Mouse (Mus musculus) gastrocnemius, postnatal 36 days (tissue): ENCODE measurements around the gene Triobp. TPM values are rescaled to one million over a fixed set of nuclear protein-coding genes. Genes with fewer than 3 reads are reported as not detected.

Source experiments
- DNase-seq, 2 experiments: peaks; one replicate each; pipeline ENCODE4 v3.0.0; 2022
- intact Hi-C: fragments of 180-260 bp; cut with DNase I; formaldehyde crosslinking; loops from one replicate; pipeline ENCODE4 v1.15.1; 2025
- total RNA-seq, 2 experiments: library from RNA; stranded (reverse); gene quantifications; 2 replicates each; pipeline ENCODE4 v1.2.3; 2021

The Triobp gene
- total RNA-seq, 2 experiments from 2014 or later: 35.6 to 42.3 TPM

- intact Hi-C loops: no loop called here
- DNase-seq: no peak
These were observed 23.9 kb upstream of the Triobp start for GRCm38 (mm10) chr15:78923585-78923984.

GRCm38 (mm10) chr15:78925129-78925528 lies 22.4 kb upstream of the Triobp start:
- DNase-seq: no peak
- intact Hi-C loops: no loop called here

- peak; percentile 92 to 94 for DNase-seq
- intact Hi-C loops: no loop called here
These were observed 21.3 kb upstream of the Triobp start, which contains the start of gene Lgals1 for GRCm38 (mm10) chr15:78926021-78926919. TSS of gene Lgals1 (plus strand) at chr15:78926725.

GRCm38 (mm10) chr15:78927021-78927787 lies 20.3 kb upstream of the Triobp start:
- intact Hi-C loops: no loop called here
- peak in 1 of 2 experiments; percentile 32 for DNase-seq

- peak; percentile 55 to 69 for DNase-seq
- intact Hi-C loops: no loop called here
These were observed 19.6 kb upstream of the Triobp start for GRCm38 (mm10) chr15:78927788-78928457.

- intact Hi-C loops: no loop called here
- no peak for DNase-seq
These were observed 19.0 kb upstream of the Triobp start for GRCm38 (mm10) chr15:78928539-78928938.

- DNase-seq: no peak
- intact Hi-C loops: no loop called here
These were observed 17.3 kb upstream of the Triobp start for GRCm38 (mm10) chr15:78930192-78930706.

- intact Hi-C loops: loop anchor here (1.0 kb wide), 1 partner anchor 16 kb away; no protein-coding TSS in a partner anchor
- no peak for DNase-seq
These were observed 16.6 kb upstream of the Triobp start for GRCm38 (mm10) chr15:78930801-78931426.

GRCm38 (mm10) chr15:78931577-78931976 lies 15.9 kb upstream of the Triobp start:
- intact Hi-C loops: loop anchor here (1.0 kb wide), 1 partner anchor 16 kb away; no protein-coding TSS in a partner anchor
- DNase-seq: no peak

GRCm38 (mm10) chr15:78934784-78935320 lies 12.7 kb upstream of the Triobp start, which contains the start of gene Nol12:
TSS of gene Nol12 (plus strand) at chr15:78934933.
- peak; percentile 75 to 85 for DNase-seq
- intact Hi-C loops: no loop called here

GRCm38 (mm10) chr15:78936403-78936802 lies 11.1 kb upstream of the Triobp start:
- intact Hi-C loops: no loop called here
- peak in 1 of 2 experiments; percentile 3 for DNase-seq

- intact Hi-C loops: no loop called here
- no peak for DNase-seq
These were observed 10.2 kb upstream of the Triobp start for GRCm38 (mm10) chr15:78937311-78937710.

GRCm38 (mm10) chr15:78937963-78938362 lies 9.6 kb upstream of the Triobp start:
- DNase-seq: no peak
- intact Hi-C loops: no loop called here

GRCm38 (mm10) chr15:78940325-78940724 lies 7.2 kb upstream of the Triobp start:
- intact Hi-C loops: loop anchor here (5.0 kb wide), 1 partner anchor 38 kb away; no protein-coding TSS in a partner anchor
- no peak for DNase-seq

- intact Hi-C loops: loop anchor here (5.0 kb wide), 1 partner anchor 40 kb away; no protein-coding TSS in a partner anchor
- DNase-seq: peak; percentile 74 to 80
These were observed 4.9 kb upstream of the Triobp start for GRCm38 (mm10) chr15:78942663-78943062.

- intact Hi-C loops: no loop called here
- no peak for DNase-seq
These were observed 1.3 kb upstream of the Triobp start for GRCm38 (mm10) chr15:78946232-78946631.

- no peak for DNase-seq
- intact Hi-C loops: no loop called here
These were observed 715 bp downstream of the Triobp start for GRCm38 (mm10) chr15:78948152-78948725.

- intact Hi-C loops: no loop called here
These were observed 1.4 kb downstream of the Triobp start for GRCm38 (mm10) chr15:78948883-78949282.

GRCm38 (mm10) chr15:78955663-78956062 lies 8.1 kb downstream of the Triobp start:
- intact Hi-C loops: no loop called here
- DNase-seq: no peak

More at GRCm38 (mm10) chr15:78948883-78949282, 1.4 kb downstream of the Triobp start:
- no peak for DNase-seq
